Mouse (Mus musculus) thymus, postnatal 14 days (tissue): Measurements from ENCODE around the gene Chfr.
"Not testable (repeated sequence)": the region's sequence is repeated elsewhere in the genome, so short reads cannot be mapped to it uniquely, and the experiment has no call there.

ENCODE experiments used
- DNase-seq: peaks from one replicate; pipeline ENCODE4 v3.0.0; 2021

Gene Chfr

DNA sequence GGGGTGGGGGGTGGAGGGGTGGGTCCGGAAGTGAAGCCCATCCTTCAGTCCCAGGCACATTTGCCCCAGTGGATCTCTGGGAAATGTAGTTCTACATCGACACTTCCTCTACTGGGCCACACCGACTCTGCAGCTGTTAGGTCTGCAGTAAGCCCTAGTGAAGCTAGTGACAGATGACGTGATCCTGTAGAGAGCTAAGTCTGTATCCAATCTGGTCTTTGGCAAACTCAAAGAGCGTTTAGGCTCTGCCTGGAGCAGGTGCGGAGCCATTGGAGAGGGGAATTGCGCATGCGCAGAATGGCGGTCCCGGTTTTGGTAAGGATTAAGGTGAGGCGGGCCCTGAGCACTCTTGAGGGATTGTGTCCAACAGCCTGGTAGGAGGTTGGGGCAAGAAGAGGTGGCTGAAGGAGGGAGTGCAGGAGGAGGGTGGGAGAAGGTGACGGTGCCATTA is 25.6 kb upstream of the Chfr start, which contains the start of gene Zfp605:
Gene Zfp605, plus strand, starts transcription at position 102 of the 451 bp plus-strand sequence.
- DNase-seq: peak; percentile 89

DNA sequence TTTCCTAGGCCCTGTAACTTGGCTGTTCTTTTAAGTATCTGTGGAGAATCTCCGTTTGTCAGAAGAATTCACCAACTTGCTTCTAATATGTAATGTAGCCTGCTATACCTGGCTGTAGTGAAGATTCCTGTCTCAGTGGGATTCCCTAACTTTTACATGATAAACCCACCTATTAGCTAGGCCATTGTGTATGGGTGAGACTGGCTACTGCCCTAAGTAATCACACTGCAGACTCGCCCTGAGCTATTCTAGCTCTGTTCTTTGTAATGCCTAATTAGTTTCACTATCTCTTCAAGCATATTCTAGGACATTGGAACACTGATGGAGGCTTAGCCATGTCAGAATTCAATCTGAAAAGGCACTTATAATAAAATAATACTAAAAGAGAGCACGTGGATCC is 13.3 kb upstream of the Chfr start:
- not testable (repeated sequence) for DNase-seq

DNA sequence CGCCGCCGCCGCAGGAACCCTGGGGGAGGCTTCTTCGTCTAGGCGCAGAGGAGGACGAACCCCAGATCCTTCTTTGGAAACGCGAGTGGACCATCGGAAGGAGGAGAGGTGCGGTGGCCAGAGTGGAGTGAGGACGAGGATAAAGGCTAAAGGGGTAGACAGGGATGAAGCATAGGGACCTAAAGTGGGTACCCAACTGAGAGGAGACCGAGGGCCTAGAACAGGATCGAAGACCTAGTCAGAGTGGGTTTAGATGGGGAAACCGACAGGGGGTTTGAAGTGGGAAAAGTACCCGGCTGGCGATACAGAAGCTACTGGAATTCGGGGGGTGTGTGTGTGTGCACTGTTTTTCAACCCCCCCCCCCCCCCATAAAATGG is 434 bp downstream of the Chfr start:
- DNase-seq: no peak

DNA sequence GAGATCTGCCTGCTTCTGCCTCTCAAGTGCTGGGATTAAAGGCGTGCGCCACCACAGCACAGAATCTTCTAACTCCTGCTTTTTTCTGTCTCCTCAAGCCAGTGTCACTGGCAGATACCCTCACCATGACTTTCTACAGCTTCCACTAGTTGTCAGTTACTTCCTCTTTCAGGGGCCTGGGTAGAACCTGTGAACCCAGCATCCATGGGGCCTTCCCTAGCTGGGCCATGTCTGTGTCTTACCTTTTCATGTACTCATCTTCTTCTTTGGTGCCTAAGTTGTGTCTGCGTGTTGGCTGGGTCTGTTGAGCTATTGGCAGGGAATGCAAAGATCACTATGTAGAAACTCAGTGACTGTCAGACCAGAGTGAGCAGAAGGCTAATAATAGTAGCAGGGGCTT is 2.2 kb downstream of the Chfr start:
- no peak for DNase-seq

DNA sequence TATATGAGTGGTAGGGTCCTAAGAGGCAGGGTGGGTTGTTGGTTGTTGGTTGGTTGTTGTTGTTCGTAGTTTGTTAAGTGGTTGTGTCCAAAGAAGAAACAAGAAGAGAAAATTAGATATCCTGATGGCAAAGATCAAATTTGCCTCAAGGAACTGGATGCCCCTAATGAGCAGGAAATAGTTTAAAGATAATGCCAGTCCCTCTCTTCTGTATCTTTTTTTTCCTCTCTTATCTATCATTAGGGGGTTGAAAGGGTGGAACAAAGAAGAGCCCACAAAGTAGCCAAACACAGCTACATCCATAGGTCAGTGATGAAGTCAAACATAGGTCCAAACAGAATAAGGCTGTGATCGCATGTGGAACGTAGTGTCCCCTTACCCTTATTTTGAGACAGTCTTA is 3.7 kb downstream of the Chfr start:
- DNase-seq: no peak

DNA sequence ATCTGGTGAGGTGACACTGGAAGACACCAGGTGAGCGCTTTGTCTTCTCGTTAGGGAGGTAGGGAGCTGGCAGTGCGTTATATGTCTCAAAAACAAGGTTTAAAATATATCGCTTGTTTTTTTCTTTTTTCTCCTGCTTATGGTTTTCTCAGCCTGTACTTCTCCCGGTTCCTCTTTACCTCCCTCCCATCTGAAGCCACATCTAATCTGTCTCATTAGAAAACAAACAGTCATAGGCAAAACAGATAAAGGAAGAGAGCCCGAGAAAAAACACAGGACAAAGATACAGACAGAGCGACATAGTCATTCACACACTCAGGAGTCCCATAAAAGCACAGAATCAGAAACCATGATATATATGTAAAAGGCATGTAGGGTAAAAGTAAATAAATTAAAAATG is 4.8 kb downstream of the Chfr start:
- no peak for DNase-seq

DNA sequence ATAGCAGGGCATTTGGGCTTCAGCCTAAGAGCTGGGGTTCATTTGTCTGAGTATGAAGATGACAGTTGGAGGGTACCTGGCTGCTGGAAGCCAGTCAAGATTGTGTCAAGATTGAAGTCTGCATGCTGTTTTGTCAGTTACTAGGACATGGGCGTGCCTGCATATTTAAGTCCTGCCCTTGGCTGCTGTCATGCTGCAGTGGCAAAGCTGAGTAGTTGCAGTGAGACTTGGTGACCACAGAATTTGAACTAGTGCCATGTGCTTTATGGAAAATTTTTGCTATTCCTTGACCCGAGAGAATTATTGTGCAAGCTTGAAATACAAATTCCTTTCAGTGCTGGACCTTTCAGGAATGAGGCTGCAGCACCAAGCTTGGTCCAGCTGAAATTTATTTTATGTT is 6.7 kb downstream of the Chfr start:
- DNase-seq: no peak

DNA sequence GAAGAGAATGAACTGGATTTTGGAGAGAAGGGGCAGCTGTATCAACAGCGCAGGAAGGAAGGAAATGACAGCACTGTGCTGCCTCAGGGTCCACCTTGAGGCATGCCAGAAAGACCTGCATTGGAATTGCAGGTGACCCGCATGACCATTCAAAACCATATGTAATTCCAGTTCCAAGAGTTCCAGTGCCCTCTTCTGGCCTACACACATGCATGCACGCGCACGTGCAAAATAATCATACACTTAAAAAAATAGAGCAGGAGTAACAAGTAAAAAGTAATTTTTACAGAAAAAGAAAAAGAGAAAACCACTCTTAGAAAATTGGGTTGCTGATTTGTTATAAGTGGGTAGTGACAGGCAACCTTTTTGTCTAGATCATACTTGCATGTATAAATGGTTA is 7.4 kb downstream of the Chfr start:
- peak; percentile 42 for DNase-seq

DNA sequence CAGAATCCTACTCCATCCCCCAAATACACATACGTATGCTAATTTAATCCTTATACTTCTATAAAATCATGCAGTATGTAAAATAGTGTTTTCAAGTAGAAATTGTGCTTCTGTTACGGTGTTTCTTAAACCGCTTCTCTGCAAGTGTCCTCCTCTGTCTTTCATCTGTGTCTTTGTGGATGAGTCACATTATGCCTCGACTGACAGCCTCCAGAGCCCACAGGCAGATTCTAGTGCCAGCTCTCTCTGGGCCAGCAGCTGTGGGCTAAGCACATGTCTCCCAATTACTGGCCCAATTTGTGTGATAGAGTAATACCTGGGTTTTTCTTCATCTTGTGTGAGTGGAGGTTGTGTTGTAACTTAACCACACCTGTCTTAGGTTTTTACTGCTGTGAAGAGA is 33.7 kb downstream of the Chfr start:
- no peak for DNase-seq

DNA sequence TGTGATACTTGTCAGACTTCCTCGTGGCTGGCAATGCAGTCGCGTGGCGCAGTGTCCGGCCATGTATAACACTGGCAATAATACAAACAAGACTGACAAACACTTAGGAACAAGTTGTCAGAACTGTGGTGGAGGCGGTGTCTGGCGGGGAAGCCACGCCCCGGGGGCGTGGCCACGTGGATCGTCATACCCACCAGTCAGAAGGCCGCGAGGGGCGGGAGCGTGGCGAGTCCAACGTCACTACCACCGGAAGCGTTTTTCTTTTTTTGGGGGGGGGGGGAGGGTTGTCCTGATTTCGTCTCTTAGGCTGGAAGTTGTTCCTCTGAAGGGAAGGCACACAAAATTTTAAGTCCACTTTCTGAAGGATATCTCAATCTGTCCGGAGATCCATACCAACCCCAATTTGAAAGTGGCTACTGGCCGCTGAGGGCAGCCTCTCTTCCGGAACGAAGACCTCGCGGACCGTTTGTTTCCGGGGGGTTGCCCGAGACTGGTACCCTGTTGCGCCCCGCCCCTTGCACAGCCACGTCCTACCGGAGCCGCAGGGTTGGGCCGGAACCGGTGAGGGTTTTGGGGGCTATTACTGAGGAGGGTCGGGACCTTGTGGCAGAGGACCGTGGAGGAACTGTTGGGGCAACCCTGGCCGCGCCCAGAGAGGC is 40.8 kb downstream of the Chfr start, which contains the start of gene Golga3:
Gene Golga3, plus strand, starts transcription at position 340 of the 659 bp plus-strand sequence.
- DNase-seq: peak; percentile 94

DNA sequence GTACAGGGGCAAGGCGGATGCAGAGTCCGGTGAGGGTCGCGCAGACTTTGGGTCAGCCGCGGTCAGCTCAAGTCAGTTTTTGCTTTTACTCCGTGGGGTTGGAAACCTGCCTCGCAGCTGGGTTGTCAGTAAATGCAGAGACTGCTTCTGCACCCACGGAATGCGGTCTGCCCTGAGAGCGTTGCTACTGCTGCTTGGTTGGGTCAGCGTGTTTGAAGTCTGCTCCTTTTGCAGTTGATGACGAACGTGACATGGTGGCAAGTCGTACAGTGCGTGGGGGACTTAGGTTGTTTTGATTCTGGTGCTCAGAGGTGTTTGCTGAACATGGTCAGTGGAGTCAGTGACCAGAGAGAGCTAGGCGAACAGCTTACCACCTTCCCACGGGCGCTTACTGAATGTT is 41.4 kb downstream of the Chfr start:
- no peak for DNase-seq

DNA sequence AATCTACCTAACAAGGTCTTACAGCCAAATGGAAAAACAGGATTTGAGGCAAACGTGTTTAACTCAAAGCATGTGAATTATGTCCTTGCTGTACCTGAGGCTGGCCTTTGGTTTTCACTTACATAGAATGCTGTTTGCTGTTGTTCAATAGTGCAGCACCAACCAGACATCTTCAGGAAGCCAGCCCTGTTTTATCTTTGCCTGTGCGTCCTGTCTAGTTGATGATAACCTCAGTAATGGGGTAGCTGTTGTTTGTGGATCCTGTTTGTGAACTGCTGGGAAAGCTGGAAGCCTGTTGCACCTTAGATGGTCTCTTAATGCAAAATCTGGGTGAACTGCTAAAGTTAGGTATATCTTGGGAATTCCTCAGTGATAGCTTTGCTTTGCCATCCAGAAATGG is 43.0 kb downstream of the Chfr start:
- DNase-seq: no peak

DNA sequence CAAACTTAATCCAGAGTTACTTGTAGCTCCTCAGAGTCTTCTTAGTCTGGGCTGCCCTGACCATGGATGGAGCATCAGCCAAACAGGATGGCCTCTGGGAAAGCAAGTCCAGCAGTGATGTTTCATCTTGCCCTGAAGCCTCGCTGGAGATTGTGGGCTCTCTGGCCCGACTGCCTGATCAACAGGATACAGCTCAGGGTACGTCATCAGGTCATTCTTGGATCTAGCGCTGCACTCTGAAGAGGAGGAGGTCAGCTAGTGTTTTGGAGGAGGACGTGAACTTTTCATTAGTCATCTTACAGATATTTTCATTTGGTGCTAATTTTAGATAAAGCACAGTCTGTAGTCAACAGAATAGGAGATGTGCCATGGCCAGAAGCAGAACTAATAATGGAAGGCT is 46.1 kb downstream of the Chfr start:
- DNase-seq: no peak

DNA sequence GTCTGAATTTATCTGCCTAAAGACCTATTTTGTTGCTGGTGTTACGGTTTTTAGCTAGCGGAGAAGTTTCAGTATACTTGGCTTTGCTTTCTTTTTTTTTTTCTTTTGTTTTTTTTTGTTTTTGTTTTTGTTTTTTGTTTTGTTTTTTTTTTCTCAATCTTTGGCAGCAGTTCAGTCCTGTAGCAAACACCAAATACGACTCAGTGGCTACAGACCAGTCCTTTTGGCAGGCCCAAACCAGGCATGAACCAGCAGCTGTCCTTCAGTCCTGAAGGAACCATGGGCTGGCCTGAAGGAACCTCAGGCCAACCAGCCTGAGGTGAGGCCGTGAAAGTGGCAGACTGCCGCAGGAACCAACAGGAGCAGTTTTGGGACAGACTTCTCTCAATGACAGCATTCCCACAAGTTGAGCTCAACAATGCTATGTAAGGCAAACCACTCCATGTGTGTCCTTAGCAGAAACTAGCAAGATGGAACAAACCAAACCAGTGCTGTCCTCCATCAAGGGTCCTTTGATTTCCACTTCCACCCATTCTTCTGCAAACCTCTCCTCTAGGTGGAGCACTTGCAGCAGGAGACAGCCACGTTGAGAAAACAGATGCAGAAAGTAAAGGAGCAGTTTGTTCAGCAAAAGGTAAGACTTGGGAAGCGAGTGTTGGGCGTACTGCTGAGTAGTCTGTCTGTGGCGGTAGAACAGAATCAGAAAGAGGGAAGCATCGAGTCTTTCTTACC is 67.7 kb downstream of the Chfr start:
- peak; percentile 20 for DNase-seq

DNA sequence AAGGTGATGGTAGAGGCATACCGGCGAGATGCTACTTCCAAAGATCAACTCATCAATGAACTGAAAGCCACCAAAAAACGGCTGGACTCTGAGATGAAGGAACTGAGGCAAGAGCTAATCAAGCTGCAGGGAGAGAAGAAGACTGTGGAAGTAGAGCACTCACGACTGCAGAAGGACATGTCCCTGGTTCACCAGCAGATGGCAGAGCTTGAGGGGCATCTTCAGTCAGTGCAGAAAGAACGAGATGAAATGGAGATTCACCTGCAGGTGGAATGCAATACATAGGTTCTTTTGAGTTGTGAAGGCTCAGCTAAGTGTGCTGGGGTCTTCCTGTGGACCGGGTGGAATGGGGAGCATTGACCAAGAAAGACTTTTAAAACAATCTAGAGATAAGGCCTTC is 69.1 kb downstream of the Chfr start:
- peak; percentile 16 for DNase-seq

DNA sequence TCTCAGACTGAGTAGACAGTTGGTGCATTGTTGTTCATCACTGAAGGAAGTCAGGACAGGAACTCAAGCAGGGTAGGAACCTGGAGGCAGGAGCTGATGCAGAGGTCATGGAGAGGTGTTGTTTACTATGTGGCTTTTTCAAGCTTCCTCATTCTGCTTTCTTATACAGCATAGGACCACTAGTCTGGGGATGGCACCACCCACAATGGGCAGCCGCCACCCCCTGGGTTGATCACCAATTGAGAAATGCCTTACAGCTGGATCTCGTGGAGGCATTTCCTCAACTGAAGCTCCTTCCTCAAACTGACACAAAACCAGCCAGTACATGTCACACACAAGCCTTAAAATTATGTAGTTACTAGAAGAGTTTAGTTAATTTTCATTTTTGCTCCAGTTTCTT is 75.7 kb downstream of the Chfr start:
- DNase-seq: no peak

DNA sequence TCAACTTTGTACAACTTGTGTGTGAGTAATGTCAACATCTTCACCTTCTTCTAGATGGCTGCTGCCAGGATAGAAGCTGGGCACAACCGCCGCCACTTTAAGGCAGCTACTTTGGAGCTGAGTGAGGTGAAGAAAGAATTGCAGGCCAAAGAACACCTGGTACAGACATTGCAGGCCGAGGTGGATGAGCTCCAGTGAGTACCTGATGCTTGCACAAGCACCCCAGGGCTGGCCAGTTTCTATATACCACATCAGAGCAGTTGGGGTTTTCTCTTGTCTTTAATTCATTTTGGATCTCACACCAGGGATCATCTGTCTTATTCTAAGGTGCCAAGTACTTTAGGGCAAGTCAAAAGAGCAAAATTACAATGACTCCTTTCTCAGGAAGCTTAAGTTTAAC is 81.1 kb downstream of the Chfr start:
- no peak for DNase-seq

DNA sequence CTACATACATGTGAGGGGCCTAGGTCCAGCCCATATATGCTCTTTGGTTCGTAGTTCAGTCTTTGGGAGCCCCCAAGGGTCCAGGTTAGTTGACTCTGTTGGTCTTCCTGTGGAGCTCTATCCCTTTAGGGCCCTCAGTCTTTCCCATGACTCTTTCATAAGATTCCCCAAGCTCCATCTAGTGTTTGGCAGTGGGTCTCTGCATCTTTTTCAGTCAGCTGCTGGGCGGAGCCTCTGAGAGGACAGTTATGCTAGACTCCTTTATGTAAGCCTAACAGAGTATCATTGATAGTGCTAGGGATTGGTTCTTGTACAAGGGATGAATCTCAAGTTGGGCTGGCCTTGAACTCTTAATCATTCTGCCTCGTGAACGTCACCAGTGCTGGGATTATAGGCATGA is 84.7 kb downstream of the Chfr start:
- DNase-seq: no peak
